Mouse (Mus musculus) liver, embryonic 13.5 days (tissue): ENCODE data around the gene Grm1. TPM values are rescaled to one million over a fixed set of nuclear protein-coding genes. Genes with fewer than 3 reads are reported as not detected.

ENCODE experiments used
- ATAC-seq: fragments of 200-750 bp; cut with Nextera tagmentation; 2 replicates; pipeline ENCODE4 v1.8.0; 2017; ENCODE audit warnings: low read depth, mild to moderate bottlenecking, moderate number of reproducible peaks, moderate library complexity
- DNase-seq: peaks from one replicate; pipeline ENCODE4 v3.0.0; 2022
- H3K27ac ChIP-seq: fragments of 300-500 bp; sonication (generic); 2 replicates; pipeline ENCODE4 v1.5.1; 2015; ENCODE audit warnings: moderate library complexity, mild to moderate bottlenecking, inconsistent platforms
- H3K27me3 ChIP-seq: fragments of 300-500 bp; sonication (generic); 2 replicates; pipeline ENCODE4 v1.6.1; 2015; ENCODE audit warnings: mild to moderate bottlenecking, inconsistent platforms
- H3K36me3 ChIP-seq: fragments of 300-500 bp; sonication (generic); 2 replicates; pipeline ENCODE4 v1.6.1; 2015; ENCODE audit warnings: mild to moderate bottlenecking, inconsistent platforms
- H3K4me1 ChIP-seq: fragments of 300-500 bp; sonication (generic); replicated peaks from 2 replicates; pipeline ENCODE4 v1.6.1; 2015; ENCODE audit warnings: inconsistent platforms
- H3K4me2 ChIP-seq: fragments of 300-500 bp; sonication (generic); 2 replicates; pipeline ENCODE4 v1.6.1; 2015; ENCODE audit warnings: inconsistent platforms, mild to moderate bottlenecking, moderate library complexity
- H3K4me3 ChIP-seq: fragments of 300-500 bp; sonication (generic); replicated peaks from 2 replicates; pipeline ENCODE4 v1.5.1; 2015; ENCODE audit warnings: mild to moderate bottlenecking, inconsistent platforms
- H3K9ac ChIP-seq: fragments of 300-500 bp; sonication (generic); 2 replicates; pipeline ENCODE4 v1.6.1; 2015; ENCODE audit warnings: mild to moderate bottlenecking, inconsistent platforms
- H3K9me3 ChIP-seq: fragments of 300-500 bp; sonication (generic); replicated peaks from 2 replicates; pipeline ENCODE4 v1.6.1; 2016; ENCODE audit warnings: inconsistent platforms
- WGBS: fragments of 180-500 bp; shearing (Covaris S2); methylation state at CpG from one replicate; pipeline ENCODE4 v1.1.7; 2015; ENCODE audit not compliant: insufficient replicate concordance; 5-methylcytosine and 5-hydroxymethylcytosine counted together
- polyA plus RNA-seq: library from polyadenylated mRNA; unstranded; fragments of >200 nt; fragmentation: Nextera tagmentation; extraction: Ambion mirVana; gene quantifications from 2 replicates; pipeline ENCODE4 v1.2.1, GENCODE M21; 2015

The Grm1 gene
- polyA plus RNA-seq: 0.08 TPM in 1 of 2 replicates, not detected in the other

DNA sequence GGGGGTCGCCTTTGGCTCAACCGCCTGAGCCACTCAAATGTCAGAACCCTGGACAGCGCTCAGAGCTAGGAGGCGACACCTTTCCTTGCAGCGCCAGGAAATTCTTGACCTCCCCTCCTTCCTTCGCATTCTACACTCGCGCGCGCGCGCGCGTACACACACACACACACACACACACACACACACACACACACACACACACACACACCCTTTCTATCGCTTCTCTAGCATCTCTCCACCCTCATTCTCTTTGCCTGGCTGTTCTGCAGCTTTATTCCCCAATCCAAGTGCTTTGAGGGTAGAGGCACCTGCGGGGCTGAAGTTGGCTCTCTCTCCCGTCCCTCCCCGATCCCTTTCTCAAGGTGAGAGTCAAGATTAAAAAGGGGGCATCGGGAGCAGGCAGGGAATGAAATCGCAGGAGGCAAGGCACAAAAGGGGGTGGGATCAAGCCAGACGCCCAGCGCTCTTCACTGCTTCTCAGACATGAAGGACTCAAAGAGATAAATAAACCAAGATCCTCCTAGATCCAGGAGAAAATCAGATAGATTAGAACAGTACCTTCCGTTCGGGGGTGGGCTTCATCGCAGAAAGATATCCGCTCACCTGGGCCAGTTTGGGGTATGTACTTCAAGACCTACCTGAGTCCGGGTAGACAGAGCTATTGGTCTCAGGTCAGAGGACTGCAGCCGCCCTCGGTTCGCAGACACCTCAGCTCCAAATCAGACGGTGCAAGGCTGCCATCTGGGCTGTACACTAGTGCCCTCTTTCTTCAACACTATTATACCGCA, at the start of gene Grm1:
TSS of gene Grm1 (minus strand) at position 746 of the 788 bp plus-strand sequence.
- H3K36me3 ChIP-seq: no peaks in the 10 kb centered on the region
- H3K4me2 ChIP-seq: no peak within 1 kb of the TSS
- no peak for DNase-seq
- ATAC-seq: no peak
- no peak within 1 kb of the TSS for H3K27ac ChIP-seq
- H3K4me3 ChIP-seq: no peak within 1 kb of the TSS
- H3K4me1 ChIP-seq: no peaks in the 10 kb centered on the region
- H3K9ac ChIP-seq: no peak within 1 kb of the TSS
- H3K9me3 ChIP-seq: no peaks in the 10 kb centered on the region
- H3K27me3 ChIP-seq: peaks cover 36% of the 10 kb centered on the region
- WGBS: 4% methylated on average over 31 of the region's 32 CpGs

DNA sequence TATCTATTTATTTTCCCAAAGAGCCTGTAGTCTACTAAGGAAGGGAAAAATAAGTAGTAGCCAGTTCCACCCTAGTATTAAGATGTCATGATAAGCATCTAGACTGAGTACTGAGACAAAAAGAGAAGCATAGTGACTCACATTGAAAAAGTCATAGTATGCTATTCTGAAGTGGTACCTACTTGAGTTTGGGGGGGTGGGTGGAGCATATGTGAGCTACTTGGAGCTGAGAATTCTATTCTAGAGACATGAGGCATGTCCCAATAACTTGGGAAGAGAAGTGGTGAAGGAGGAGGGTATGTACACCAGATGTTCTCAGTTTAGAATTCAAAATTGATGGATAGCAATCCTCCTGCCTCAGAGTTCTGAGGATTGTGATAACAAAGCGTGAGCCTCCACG, 39.6 kb upstream of the Grm1 start:
- DNase-seq (no peak), ATAC-seq (no peak)
- no peaks in the 10 kb centered on the region for H3K9me3 ChIP-seq
- H3K27ac ChIP-seq: no peak overlapping the region
- no peak overlapping the region for H3K9ac ChIP-seq
- no peaks in the 10 kb centered on the region for H3K27me3 ChIP-seq
- no peak overlapping the region for H3K4me3 ChIP-seq
- H3K4me1 ChIP-seq: no peaks in the 10 kb centered on the region
- no peaks in the 10 kb centered on the region for H3K36me3 ChIP-seq
- H3K4me2 ChIP-seq: no peak overlapping the region
- 75% methylated on average over 2 of the region's 2 CpGs for WGBS

DNA sequence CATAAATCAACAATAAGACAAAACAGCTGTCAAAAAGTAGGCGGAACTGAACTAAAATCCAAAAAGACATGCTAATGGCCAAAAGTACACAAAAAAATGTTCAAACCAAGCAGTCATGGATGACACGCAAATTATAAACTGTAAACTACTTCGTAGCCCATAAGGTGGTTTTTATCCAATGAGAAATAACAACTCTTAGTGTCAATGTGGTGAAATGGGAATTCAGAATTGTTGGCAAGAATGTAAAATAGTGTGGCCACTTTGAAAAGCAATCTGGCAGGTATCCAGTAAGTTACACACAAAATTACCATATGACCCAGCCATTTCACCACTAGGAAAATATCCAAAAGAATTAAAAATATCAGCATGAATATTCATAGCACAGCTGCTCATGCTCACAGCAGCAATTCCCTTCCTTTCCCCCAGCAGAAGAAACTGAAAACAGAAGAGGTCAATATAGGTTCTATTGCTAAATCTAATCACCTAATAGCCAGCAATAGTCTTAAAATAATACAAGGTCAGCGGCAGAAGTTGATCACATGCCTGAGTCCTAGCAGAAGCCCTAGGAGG, 16.4 kb upstream of the Grm1 start:
- Histone ChIP-seq H3K27me3 (no peaks in the 10 kb centered on the region), H3K27ac (no peak overlapping the region), H3K4me3 (no peak overlapping the region), H3K4me2 (no peak overlapping the region), H3K9me3 (no peaks in the 10 kb centered on the region), H3K9ac (no peak overlapping the region), H3K36me3 (no peaks in the 10 kb centered on the region), H3K4me1 (no peaks in the 10 kb centered on the region)
- 68% methylated on average over 4 of the region's 4 CpGs for WGBS
- DNase-seq (no peak), ATAC-seq (no peak)

DNA sequence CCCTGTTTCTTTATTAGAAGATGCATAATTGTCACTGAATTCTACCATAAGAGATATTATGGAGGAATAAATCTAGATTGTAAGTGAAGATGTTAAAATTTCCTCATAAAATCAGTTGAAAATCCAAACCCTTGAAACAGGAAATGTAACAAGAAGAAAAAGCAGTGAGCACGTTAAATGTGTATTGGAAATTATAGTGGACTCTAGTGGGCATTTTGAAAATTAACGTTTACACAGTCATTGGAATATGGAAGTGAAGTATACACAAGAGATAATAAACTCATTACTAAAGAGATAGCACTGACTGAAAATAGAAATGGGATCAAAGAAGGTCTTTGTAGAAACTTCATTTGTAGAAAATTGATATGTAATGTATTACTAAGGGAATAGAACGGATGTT, 4.2 kb upstream of the Grm1 start:
- H3K27me3 ChIP-seq: peaks cover 16% of the 10 kb centered on the region
- 60% methylated on average over 3 of the region's 3 CpGs for WGBS
- no peak overlapping the region for H3K27ac ChIP-seq
- no peaks in the 10 kb centered on the region for H3K9me3 ChIP-seq
- H3K9ac ChIP-seq: no peak overlapping the region
- H3K4me2 ChIP-seq: no peak overlapping the region
- no peaks in the 10 kb centered on the region for H3K4me1 ChIP-seq
- no peak overlapping the region for H3K4me3 ChIP-seq
- no peak for DNase-seq
- no peak for ATAC-seq
- no peaks in the 10 kb centered on the region for H3K36me3 ChIP-seq

DNA sequence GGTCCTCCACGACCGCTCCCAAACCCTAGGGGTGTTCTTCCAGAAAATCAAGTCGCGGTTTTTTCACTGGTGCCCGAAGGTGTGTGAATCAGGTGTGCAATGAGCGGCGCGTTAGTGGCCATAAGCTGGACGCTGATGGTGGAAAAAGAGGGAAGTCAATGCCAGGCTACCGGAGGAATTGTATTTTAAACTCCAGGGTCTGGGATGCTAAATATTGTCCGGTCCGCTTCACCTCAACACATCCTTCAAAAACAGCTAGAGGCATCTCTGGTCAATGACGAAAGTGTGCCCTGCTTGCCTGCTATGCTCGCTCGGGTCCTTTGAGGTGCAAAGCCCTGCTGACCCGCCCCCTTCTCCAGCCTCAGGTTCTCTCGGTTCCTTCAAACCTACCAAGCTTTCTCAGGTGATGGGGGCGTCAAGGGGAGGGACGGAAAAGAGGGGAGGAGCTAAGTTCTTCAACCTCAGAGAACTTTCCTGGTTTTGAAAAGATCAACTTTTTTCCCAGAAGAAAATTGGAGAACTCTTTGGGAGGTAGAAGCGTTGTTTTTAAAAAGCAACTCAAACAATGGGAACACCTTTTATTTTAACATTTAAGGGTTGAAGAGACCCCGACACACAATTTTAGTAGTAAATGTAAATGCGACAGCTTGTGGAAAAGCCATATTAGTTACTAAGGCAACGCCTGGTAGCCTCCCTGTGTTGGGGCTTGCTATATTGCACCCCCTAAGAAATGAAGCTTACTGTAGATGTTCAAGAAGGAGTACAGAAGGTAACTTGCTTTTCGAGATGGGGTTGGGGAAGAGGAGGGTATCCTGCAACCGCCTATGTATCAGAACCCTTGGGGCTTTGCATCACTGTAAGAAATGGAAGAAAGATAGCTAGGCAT, 1.2 kb downstream of the Grm1 start:
- Histone ChIP-seq H3K9me3 (no peaks in the 10 kb centered on the region), H3K27me3 (peaks cover 36% of the 10 kb centered on the region), H3K27ac (no peak overlapping the region), H3K4me2 (no peak overlapping the region), H3K36me3 (no peaks in the 10 kb centered on the region), H3K9ac (no peak overlapping the region), H3K4me1 (no peaks in the 10 kb centered on the region), H3K4me3 (no peak overlapping the region)
- 11% methylated on average over 25 of the region's 25 CpGs for WGBS
- ATAC-seq (no peak), DNase-seq (no peak)

DNA sequence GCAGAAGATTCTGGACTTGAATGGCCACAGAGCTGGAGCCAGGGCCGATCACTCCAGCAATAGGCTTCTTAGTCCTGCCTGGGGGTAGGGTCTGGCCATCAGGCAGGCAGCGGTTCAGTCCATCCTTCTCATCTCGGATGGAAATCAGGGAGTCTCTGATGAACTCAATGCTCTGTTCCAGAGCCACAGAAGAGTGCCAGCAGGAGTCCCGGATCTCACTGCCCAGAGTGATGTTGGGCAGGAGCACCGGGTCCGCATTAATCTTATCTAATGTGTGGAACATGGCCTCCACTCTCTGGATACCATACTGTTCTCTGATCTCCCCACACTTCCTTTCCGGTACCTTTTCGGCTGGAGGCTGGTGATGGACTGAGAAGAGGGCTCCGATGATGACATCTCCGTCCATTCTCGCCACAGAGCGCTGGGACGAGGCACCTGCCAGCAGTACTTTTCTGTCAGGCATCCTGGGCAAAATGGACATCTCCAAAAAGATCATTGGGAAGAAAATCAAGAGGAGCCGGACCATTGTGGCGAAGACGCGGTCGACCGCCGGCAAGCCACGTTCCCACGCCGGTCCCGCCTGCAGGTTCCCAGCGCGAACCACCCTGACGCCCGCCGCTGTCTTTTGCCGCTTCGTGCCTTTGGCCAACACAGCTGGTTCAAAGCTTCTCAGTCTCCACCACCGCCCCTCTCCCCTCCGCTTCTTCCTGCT, 2.0 kb downstream of the Grm1 start:
- ATAC-seq (no peak), DNase-seq (no peak)
- Histone ChIP-seq H3K27me3 (peaks cover 36% of the 10 kb centered on the region), H3K36me3 (no peaks in the 10 kb centered on the region), H3K4me3 (no peak overlapping the region), H3K9ac (no peak overlapping the region), H3K9me3 (no peaks in the 10 kb centered on the region), H3K27ac (no peak overlapping the region), H3K4me2 (no peak overlapping the region), H3K4me1 (no peaks in the 10 kb centered on the region)
- 13% methylated on average over 33 of the region's 33 CpGs for WGBS

DNA sequence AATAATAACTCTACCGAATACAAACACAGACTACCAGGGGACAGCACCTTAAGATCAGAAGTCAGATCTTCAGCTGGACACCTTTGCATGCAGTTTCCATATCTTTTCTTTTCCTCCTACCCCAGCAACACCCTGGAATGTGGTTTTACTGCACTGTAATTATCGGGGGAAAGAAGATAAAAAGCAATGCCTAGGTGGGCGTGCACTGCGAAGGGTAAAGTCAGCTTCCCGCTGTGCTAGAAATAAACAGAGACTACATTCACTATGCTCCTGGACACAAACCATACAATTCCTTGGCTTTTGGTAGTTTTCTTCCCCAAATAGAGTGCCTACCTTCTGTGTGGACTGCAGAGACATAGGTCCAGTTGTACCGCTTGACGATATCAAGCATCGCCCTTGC, 2.6 kb downstream of the Grm1 start:
- no peak for ATAC-seq

DNA sequence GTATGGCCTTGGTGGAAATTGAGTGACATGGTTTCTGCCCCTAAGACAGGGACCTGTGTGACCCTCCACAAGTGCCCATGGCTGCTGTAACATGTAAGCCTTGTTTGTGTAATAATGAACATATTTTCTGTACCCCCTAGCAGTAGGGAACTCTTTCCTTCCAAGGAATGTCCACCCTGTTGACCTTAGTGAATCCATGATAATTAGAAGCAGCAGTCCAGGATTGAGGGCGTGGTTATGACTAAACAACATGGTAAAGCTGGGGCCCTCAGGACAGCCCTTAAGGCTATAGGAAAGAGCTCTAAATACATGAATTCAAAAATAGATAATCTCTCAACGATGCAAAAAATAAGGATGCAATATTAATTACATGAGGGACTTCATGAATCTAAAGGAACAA, 17.0 kb downstream of the Grm1 start:
- H3K9ac ChIP-seq: no peak overlapping the region
- H3K36me3 ChIP-seq: no peaks in the 10 kb centered on the region
- no peaks in the 10 kb centered on the region for H3K4me1 ChIP-seq
- no peak overlapping the region for H3K4me3 ChIP-seq
- no peak overlapping the region for H3K27ac ChIP-seq
- DNase-seq: no peak
- WGBS: 48% methylated on average over 2 of the region's 2 CpGs
- no peaks in the 10 kb centered on the region for H3K27me3 ChIP-seq
- H3K4me2 ChIP-seq: no peak overlapping the region
- no peaks in the 10 kb centered on the region for H3K9me3 ChIP-seq
- no peak for ATAC-seq

More for the DNA sequence above, 2.6 kb downstream of the Grm1 start:
- H3K4me1 ChIP-seq: no peaks in the 10 kb centered on the region
- H3K4me3 ChIP-seq: no peak overlapping the region
- H3K9me3 ChIP-seq: no peaks in the 10 kb centered on the region
- H3K9ac ChIP-seq: no peak overlapping the region
- no peak for DNase-seq
- H3K4me2 ChIP-seq: no peak overlapping the region
- no peaks in the 10 kb centered on the region for H3K36me3 ChIP-seq
- peaks cover 36% of the 10 kb centered on the region for H3K27me3 ChIP-seq
- H3K27ac ChIP-seq: no peak overlapping the region
- 68% methylated on average over 8 of the region's 8 CpGs for WGBS

DNA sequence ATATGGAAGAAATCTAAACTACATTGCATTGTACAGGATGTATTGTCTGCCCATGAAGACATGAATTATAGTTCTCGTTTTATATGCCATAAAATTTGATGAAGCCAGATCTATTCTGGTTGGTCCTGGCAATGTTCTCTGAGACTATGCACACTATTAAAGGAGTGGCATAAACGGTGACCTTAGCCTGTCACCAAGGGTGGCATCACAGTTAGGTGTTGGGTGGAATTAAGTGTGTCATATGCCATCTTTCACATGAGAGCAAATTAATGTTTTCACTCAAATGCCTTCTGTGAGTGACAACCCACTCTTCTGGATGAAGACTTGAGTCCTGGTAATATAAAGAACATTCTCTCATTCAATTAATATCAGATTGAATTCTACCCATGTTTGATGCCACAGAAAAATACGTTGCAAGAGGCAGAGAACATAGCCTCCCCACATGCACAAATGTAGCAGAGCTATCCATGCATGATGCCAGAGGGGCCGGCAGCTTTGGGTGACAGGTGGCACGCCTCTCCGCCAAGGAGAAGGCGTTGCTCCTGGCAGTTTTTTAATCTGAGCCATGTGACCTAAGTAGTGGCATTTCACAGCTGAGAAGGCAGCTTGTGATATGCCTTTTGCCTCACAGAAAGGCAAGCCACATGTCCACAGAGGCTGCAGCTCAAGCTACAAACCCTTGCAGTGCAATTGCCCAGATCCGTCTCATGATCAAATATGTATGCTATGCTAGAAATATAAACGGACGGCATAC, 20.7 kb downstream of the Grm1 start:
- Histone ChIP-seq H3K27ac (no peak overlapping the region), H3K9ac (no peak overlapping the region), H3K4me2 (no peak overlapping the region), H3K4me1 (no peaks in the 10 kb centered on the region), H3K27me3 (no peaks in the 10 kb centered on the region), H3K9me3 (no peaks in the 10 kb centered on the region), H3K4me3 (no peak overlapping the region), H3K36me3 (no peaks in the 10 kb centered on the region)
- no peak for DNase-seq
- WGBS: 58% methylated on average over 10 of the region's 10 CpGs
- ATAC-seq: no peak

DNA sequence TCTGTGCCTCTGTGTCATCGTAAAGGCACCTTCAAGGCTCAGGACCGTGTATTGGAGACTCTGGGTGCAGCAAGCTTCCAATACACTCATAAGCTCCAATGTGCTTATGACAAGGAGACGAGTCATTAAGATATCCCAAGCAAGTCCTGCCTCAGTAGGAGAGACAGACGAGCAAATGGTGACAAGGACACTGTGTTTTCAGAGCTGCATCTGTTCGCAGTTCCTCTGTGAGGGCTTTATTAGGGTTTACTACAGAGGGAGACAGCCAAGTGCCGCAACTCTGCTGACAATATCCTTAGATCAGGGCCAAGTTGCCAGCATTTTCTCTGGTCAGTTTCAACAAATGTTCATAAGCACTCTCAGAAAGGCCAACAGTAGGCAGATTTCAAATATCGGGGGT, 32.8 kb downstream of the Grm1 start:
- WGBS: 62% methylated on average over 7 of the region's 7 CpGs
- Histone ChIP-seq H3K4me3 (no peak overlapping the region), H3K4me1 (no peaks in the 10 kb centered on the region), H3K9me3 (no peaks in the 10 kb centered on the region), H3K27me3 (no peaks in the 10 kb centered on the region), H3K27ac (no peak overlapping the region), H3K9ac (no peak overlapping the region), H3K4me2 (no peak overlapping the region), H3K36me3 (no peaks in the 10 kb centered on the region)
- ATAC-seq (no peak), DNase-seq (no peak)
